Mouse (Mus musculus): Measurements from ENCODE around the gene Gab2. TPM values are rescaled to one million over a fixed set of nuclear protein-coding genes. Genes with fewer than 3 reads are reported as not detected.

Gene Gab2
- polyA plus RNA-seq, 1 experiment from 2014 or later = 4.1 TPM

GRCm38 (mm10) chr7:97079651-97080365, 1.6 kb upstream of the Gab2 start:
- H3K4me3 ChIP-seq = no peak overlapping the region

GRCm38 (mm10) chr7:97080621-97081241, 655 bp upstream of the Gab2 start:
- Histone ChIP-seq H3K9ac (peak overlapping the region; percentile 92), H3K4me1 (peaks cover 35% of the 10 kb centered on the region), H3K4me2 (peak overlapping the region; percentile 95), H3K9me3 (replicated peaks) (no peaks in the 10 kb centered on the region), H3K36me3 (no peaks in the 10 kb centered on the region), H3K27me3 (replicated peaks) (no peaks in the 10 kb centered on the region), H3K27ac (peak overlapping the region; percentile 71), H3K4me3 (peak overlapping the region; percentile 77)
- 41% methylated on average over 4 of the region's 4 CpGs for WGBS (ENCODE audit: insufficient replicate concordance)
- no peak for ATAC-seq

More at GRCm38 (mm10) chr7:97079651-97080365, 1.6 kb upstream of the Gab2 start:
- Histone ChIP-seq H3K4me1 (peaks cover 35% of the 10 kb centered on the region), H3K27me3 (replicated peaks) (no peaks in the 10 kb centered on the region), H3K9me3 (replicated peaks) (no peaks in the 10 kb centered on the region), H3K4me2 (no peak overlapping the region), H3K27ac (no peak overlapping the region), H3K9ac (no peak overlapping the region), H3K36me3 (no peaks in the 10 kb centered on the region)
- ATAC-seq = no peak
- 66% methylated on average over 4 of the region's 4 CpGs for WGBS (ENCODE audit: insufficient replicate concordance)

- no peaks in the 10 kb centered on the region for H3K27me3 ChIP-seq (replicated peaks)
- no peaks in the 10 kb centered on the region for H3K9me3 ChIP-seq (replicated peaks)
- peak overlapping the region; percentile 85 for H3K27ac ChIP-seq
- H3K4me3 ChIP-seq = peak overlapping the region; percentile 77
- H3K4me1 ChIP-seq = peaks cover 37% of the 10 kb centered on the region
- no peaks in the 10 kb centered on the region for H3K36me3 ChIP-seq
- 0% methylated on average over 36 of the region's 38 CpGs for WGBS (ENCODE audit: insufficient replicate concordance)
- ATAC-seq = peak; percentile 42
- peak overlapping the region; percentile 92 for H3K9ac ChIP-seq
- H3K4me2 ChIP-seq = peak overlapping the region; percentile 95
Observed at GRCm38 (mm10) chr7:97081959-97082218, 503 bp downstream of the Gab2 start.

- WGBS (ENCODE audit: insufficient replicate concordance) = under 1% methylated on average over 36 of the region's 40 CpGs
- H3K4me1 ChIP-seq = peaks cover 37% of the 10 kb centered on the region
- no peaks in the 10 kb centered on the region for H3K9me3 ChIP-seq (replicated peaks)
- H3K27ac ChIP-seq = peak overlapping the region; percentile 85
- ATAC-seq = peak; percentile 24
- H3K27me3 ChIP-seq (replicated peaks) = no peaks in the 10 kb centered on the region
- peak overlapping the region; percentile 95 for H3K4me2 ChIP-seq
- H3K36me3 ChIP-seq = no peaks in the 10 kb centered on the region
- H3K9ac ChIP-seq = peak overlapping the region; percentile 92
- peak overlapping the region; percentile 77 for H3K4me3 ChIP-seq
Observed at GRCm38 (mm10) chr7:97082219-97083101, 1.1 kb downstream of the Gab2 start.

GRCm38 (mm10) chr7:97083579-97083978, 2.2 kb downstream of the Gab2 start:
- WGBS (ENCODE audit: insufficient replicate concordance) = 72% methylated on average over 9 of the region's 9 CpGs
- Histone ChIP-seq H3K4me2 (peak overlapping the region; percentile 95), H3K9ac (no peak overlapping the region), H3K27ac (peak overlapping the region; percentile 85; the same call in 1 of the 2 replicates), H3K4me1 (peaks cover 37% of the 10 kb centered on the region), H3K9me3 (replicated peaks) (no peaks in the 10 kb centered on the region), H3K27me3 (replicated peaks) (no peaks in the 10 kb centered on the region), H3K4me3 (no peak overlapping the region), H3K36me3 (no peaks in the 10 kb centered on the region)
- ATAC-seq = no peak

GRCm38 (mm10) chr7:97084181-97084580, 2.8 kb downstream of the Gab2 start:
- Histone ChIP-seq H3K9me3 (replicated peaks) (no peaks in the 10 kb centered on the region), H3K27me3 (replicated peaks) (no peaks in the 10 kb centered on the region), H3K4me1 (peaks cover 37% of the 10 kb centered on the region), H3K36me3 (no peaks in the 10 kb centered on the region), H3K27ac (no peak overlapping the region), H3K4me3 (no peak overlapping the region), H3K4me2 (no peak overlapping the region), H3K9ac (no peak overlapping the region)
- ATAC-seq = no peak
- 95% methylated on average over 1 of the region's 1 CpGs for WGBS (ENCODE audit: insufficient replicate concordance)

- no peak for ATAC-seq
- Histone ChIP-seq H3K9me3 (replicated peaks) (no peaks in the 10 kb centered on the region), H3K27me3 (replicated peaks) (no peaks in the 10 kb centered on the region), H3K4me1 (peaks cover 34% of the 10 kb centered on the region), H3K4me3 (no peak overlapping the region), H3K4me2 (no peak overlapping the region), H3K36me3 (no peaks in the 10 kb centered on the region), H3K9ac (no peak overlapping the region), H3K27ac (no peak overlapping the region)
- WGBS (ENCODE audit: insufficient replicate concordance) = 15% methylated on average over 4 of the region's 4 CpGs
Observed at GRCm38 (mm10) chr7:97085291-97085690, 3.9 kb downstream of the Gab2 start.

GRCm38 (mm10) chr7:97094241-97094640, 12.9 kb downstream of the Gab2 start:
- Histone ChIP-seq H3K27me3 (replicated peaks) (no peaks in the 10 kb centered on the region), H3K4me3 (no peak overlapping the region), H3K9ac (no peak overlapping the region), H3K4me2 (no peak overlapping the region), H3K27ac (no peak overlapping the region), H3K9me3 (replicated peaks) (no peaks in the 10 kb centered on the region), H3K4me1 (peaks cover 5% of the 10 kb centered on the region; the same call in 1 of the 2 replicates), H3K36me3 (no peaks in the 10 kb centered on the region)
- 42% methylated on average over 3 of the region's 3 CpGs for WGBS (ENCODE audit: insufficient replicate concordance)
- no peak for ATAC-seq

- Histone ChIP-seq H3K4me3 (no peak overlapping the region), H3K4me2 (no peak overlapping the region), H3K36me3 (no peaks in the 10 kb centered on the region), H3K27ac (no peak overlapping the region), H3K27me3 (replicated peaks) (no peaks in the 10 kb centered on the region), H3K9ac (no peak overlapping the region), H3K4me1 (peaks cover 16% of the 10 kb centered on the region), H3K9me3 (replicated peaks) (no peaks in the 10 kb centered on the region)
- no peak for ATAC-seq
- 59% methylated on average over 3 of the region's 3 CpGs for WGBS (ENCODE audit: insufficient replicate concordance)
Observed at GRCm38 (mm10) chr7:97108119-97108518, 26.7 kb downstream of the Gab2 start.

GRCm38 (mm10) chr7:97128949-97129348, 47.6 kb downstream of the Gab2 start:
- no peak for ATAC-seq
- no peak overlapping the region for H3K4me2 ChIP-seq
- no peak overlapping the region for H3K9ac ChIP-seq
- H3K4me1 ChIP-seq = no peaks in the 10 kb centered on the region
- no peaks in the 10 kb centered on the region for H3K27me3 ChIP-seq (replicated peaks)
- H3K4me3 ChIP-seq = no peak overlapping the region
- no peak overlapping the region for H3K27ac ChIP-seq
- WGBS (ENCODE audit: insufficient replicate concordance) = 42% methylated on average over 1 of the region's 1 CpGs
- H3K36me3 ChIP-seq = peaks cover 7% of the 10 kb centered on the region
- H3K9me3 ChIP-seq (replicated peaks) = no peaks in the 10 kb centered on the region

- Histone ChIP-seq H3K27ac (no peak overlapping the region), H3K4me2 (no peak overlapping the region), H3K4me1 (no peaks in the 10 kb centered on the region), H3K9me3 (replicated peaks) (peaks cover 12% of the 10 kb centered on the region; the same call in 1 of the 2 replicates), H3K4me3 (no peak overlapping the region), H3K9ac (no peak overlapping the region), H3K36me3 (peaks cover 13% of the 10 kb centered on the region), H3K27me3 (replicated peaks) (no peaks in the 10 kb centered on the region)
- no peak for ATAC-seq
- 61% methylated on average over 3 of the region's 3 CpGs for WGBS (ENCODE audit: insufficient replicate concordance)
Observed at GRCm38 (mm10) chr7:97136453-97136852, 55.1 kb downstream of the Gab2 start.
